Mouse (Mus musculus): ENCODE measurements around the gene Tmppe. TPM values are rescaled to one million over a fixed set of nuclear protein-coding genes. Genes with fewer than 3 reads are reported as not detected.
A peak's percentile ranks its signal among the peaks of the same experiment; 100 is the strongest.

The Tmppe gene
- polyA plus RNA-seq, 1 experiment: 4.3 TPM

DNA sequence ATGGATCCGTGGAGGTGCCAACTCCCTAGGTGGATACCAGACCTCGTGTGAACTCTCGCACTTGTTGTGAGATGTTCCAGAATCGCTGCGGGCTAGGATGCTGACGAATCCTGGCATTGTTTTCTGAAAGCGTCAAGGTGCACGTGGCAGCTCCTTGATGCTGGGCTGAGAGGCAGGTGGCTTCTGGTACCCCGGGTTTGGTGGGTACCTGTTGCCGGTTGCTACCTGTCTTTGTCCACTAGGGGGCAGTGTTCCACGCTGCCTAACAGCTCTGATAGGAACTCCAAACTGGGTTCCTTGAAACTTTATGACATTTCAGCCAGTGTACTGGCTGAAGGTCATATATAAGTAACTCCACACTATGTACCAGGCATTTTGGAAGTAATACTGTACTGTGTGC, 14.8 kb downstream of the Tmppe start:
- TF ChIP-seq POLR2A (IDR thresholded peaks at IDR 0.05; ENCODE audit: extremely low read depth, insufficient read depth, low read length) (no peak), CTCF (IDR thresholded peaks at IDR 0.05; ENCODE audit: extremely low read depth, insufficient read depth, low read length) (peak; percentile 79)
- Histone ChIP-seq H3K4me1 (ENCODE audit: control insufficient read depth, insufficient read depth, low read length) (no peaks in the 10 kb centered on the region), H3K4me3 (ENCODE audit: insufficient read depth, low read length) (no peak overlapping the region), H3K27ac (ENCODE audit: insufficient read depth, low read length) (no peak overlapping the region)

DNA sequence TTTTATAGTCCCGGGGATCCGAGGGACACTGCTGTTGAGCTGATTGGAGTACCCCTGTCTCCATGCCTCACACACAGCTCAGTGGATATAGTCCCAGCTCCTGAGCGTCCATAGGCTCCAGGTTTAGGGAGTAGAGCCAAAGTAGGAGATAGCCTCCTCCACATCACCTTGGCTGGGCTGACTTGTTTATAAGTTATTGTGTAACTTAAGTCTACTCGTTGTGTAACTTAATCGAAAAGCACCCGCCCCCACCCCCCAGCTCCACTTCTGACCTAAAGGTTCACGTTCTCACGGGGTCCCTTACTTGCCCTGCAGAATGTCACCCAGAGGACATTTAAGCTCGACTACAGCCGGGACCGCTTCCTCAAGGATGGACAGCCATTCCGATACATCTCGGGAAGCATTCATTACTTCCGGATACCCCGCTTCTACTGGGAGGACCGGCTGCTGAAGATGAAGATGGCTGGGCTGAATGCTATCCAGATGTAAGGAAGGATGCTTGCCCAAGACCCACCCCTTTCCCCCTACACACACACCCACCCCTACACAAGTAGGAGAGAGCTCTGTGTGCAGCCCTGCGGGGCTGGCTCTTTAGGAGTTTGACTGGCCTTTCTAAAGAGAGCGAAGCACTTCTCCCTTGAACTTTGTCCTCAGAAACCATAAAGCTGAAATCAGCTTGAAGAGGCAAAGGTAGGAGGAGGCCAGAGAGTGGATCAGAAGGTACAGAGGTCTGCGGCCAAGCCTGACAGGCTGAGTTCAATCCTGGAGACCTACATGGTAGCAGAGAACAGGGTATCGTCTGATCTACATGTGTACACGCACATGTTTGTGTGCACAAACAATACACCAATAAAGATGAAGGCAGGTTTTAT, 16.0 kb downstream of the Tmppe start:
- H3K4me1 ChIP-seq (ENCODE audit: control insufficient read depth, insufficient read depth, low read length): no peaks in the 10 kb centered on the region
- H3K4me3 ChIP-seq (ENCODE audit: insufficient read depth, low read length): no peak overlapping the region
- H3K27ac ChIP-seq (ENCODE audit: insufficient read depth, low read length): no peak overlapping the region
- TF ChIP-seq CTCF (IDR thresholded peaks at IDR 0.05; ENCODE audit: extremely low read depth, insufficient read depth, low read length): no peak
- no peak for TF ChIP-seq POLR2A (IDR thresholded peaks at IDR 0.05; ENCODE audit: extremely low read depth, insufficient read depth, low read length)

DNA sequence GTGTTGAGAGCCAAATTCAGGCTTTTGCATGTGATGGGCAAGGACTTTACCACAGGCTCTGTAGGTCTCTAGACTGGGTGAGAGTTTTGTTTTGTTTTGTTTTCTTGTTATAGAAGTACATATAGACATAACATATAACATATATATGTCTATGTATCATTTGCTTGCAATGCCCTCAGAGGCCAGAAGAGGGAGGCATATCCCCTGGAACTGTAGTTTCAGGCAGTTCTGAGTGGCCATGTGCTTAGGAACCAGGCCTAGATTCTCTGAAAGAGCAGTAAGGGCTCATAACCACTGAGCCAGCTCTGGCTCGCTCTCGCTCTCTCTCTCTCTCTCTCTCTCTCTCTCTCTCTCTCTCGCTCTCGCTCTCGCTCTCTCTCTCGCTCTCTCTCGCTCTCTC, 17.3 kb downstream of the Tmppe start:
- H3K4me1 ChIP-seq (ENCODE audit: control insufficient read depth, insufficient read depth, low read length): no peaks in the 10 kb centered on the region
- H3K4me3 ChIP-seq (ENCODE audit: insufficient read depth, low read length): no peak overlapping the region
- H3K27ac ChIP-seq (ENCODE audit: insufficient read depth, low read length): no peak overlapping the region
- TF ChIP-seq CTCF (IDR thresholded peaks at IDR 0.05; ENCODE audit: extremely low read depth, insufficient read depth, low read length): peak; percentile 44
- no peak for TF ChIP-seq POLR2A (IDR thresholded peaks at IDR 0.05; ENCODE audit: extremely low read depth, insufficient read depth, low read length)

DNA sequence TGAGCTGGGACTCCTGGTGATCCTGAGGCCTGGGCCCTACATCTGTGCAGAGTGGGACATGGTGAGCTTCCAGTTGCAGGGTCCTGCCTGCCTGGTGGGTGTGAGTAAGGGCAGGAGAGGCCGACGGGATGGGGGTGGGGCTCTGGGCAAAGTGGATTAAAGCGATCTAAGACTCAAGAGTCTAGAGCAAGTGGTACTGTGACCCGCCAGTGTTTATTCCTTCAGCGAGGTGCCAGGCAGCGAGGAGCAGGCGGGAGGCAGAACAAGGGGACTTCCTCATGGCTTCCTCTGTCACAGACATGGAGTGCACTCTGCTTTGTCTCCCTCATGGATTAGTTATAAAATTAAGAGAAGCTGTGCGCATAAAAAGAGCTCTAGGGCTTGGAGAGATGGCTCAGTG, 19.5 kb downstream of the Tmppe start:
- Histone ChIP-seq H3K4me1 (ENCODE audit: control insufficient read depth, insufficient read depth, low read length) (no peaks in the 10 kb centered on the region), H3K4me3 (ENCODE audit: insufficient read depth, low read length) (no peak overlapping the region), H3K27ac (ENCODE audit: insufficient read depth, low read length) (no peak overlapping the region)
- TF ChIP-seq CTCF (IDR thresholded peaks at IDR 0.05; ENCODE audit: extremely low read depth, insufficient read depth, low read length) (no peak), POLR2A (IDR thresholded peaks at IDR 0.05; ENCODE audit: extremely low read depth, insufficient read depth, low read length) (no peak)

DNA sequence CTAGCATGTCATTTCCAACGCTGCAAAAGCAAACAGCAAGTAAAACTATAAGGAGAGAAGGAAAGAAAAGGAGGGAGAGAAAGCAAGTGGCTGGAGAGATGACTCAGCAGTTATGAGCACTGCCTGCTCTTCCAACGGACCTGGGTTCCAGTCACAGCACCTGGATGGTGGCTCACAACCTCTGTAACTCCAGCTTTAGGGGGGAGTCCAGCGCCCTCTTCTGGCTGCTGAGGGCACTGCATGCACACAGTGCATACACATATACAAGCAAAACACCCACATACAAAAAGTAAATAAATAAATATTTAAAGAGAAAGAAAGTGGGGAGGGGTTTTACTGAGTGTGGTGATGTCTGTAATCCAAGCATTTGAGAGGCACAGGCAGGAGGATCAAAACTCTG, 20.1 kb downstream of the Tmppe start:
- TF ChIP-seq CTCF (IDR thresholded peaks at IDR 0.05; ENCODE audit: extremely low read depth, insufficient read depth, low read length): no peak
- no peak for TF ChIP-seq POLR2A (IDR thresholded peaks at IDR 0.05; ENCODE audit: extremely low read depth, insufficient read depth, low read length)
- no peak overlapping the region for H3K4me3 ChIP-seq (ENCODE audit: insufficient read depth, low read length)
- no peak overlapping the region for H3K27ac ChIP-seq (ENCODE audit: insufficient read depth, low read length)
- H3K4me1 ChIP-seq (ENCODE audit: control insufficient read depth, insufficient read depth, low read length): no peaks in the 10 kb centered on the region

DNA sequence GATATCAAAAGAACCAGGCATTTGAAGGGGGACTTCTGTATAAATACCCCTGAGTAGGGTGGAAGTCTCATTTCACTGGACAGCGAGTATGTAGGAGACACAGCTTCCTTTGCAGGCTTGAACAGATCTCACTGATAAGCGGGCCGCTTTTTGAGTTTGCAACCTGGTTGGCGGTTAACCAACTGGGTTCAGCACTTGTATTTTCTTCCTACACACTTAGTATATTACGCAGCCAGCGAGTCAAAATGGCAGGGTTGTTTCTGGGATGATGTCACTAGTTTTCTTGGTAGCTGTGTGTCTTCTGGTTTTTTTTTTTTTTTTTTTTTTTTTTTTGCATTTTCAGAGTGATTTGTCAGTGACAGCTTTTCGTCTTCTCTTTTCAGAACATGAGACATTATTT, 20.9 kb downstream of the Tmppe start:
- Histone ChIP-seq H3K4me1 (ENCODE audit: control insufficient read depth, insufficient read depth, low read length) (no peaks in the 10 kb centered on the region), H3K27ac (ENCODE audit: insufficient read depth, low read length) (no peak overlapping the region), H3K4me3 (ENCODE audit: insufficient read depth, low read length) (no peak overlapping the region)
- TF ChIP-seq POLR2A (IDR thresholded peaks at IDR 0.05; ENCODE audit: extremely low read depth, insufficient read depth, low read length) (no peak), CTCF (IDR thresholded peaks at IDR 0.05; ENCODE audit: extremely low read depth, insufficient read depth, low read length) (no peak)

DNA sequence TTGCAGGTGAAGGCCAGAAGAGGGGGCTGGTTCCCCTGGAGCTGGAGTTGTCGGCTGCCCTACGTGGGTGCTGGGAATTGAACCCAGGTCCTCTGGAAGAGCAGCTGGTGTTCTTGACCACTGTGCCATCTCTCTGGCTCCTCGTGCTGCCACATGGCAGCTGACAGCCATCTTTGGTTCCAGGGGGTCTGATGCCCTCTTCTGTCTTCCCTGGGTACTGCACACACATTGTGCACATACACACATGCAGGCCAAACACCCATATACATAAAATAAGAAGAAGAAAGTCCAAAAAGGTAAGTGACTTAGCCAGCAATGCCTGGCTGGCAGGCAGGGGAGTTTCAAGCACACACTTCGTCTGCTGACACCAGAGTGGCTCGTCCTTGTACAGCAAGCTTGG, 24.7 kb downstream of the Tmppe start:
- H3K4me1 ChIP-seq (ENCODE audit: control insufficient read depth, insufficient read depth, low read length): no peaks in the 10 kb centered on the region
- TF ChIP-seq POLR2A (IDR thresholded peaks at IDR 0.05; ENCODE audit: extremely low read depth, insufficient read depth, low read length) (no peak), CTCF (IDR thresholded peaks at IDR 0.05; ENCODE audit: extremely low read depth, insufficient read depth, low read length) (no peak)
- no peak overlapping the region for H3K4me3 ChIP-seq (ENCODE audit: insufficient read depth, low read length)
- H3K27ac ChIP-seq (ENCODE audit: insufficient read depth, low read length): no peak overlapping the region

DNA sequence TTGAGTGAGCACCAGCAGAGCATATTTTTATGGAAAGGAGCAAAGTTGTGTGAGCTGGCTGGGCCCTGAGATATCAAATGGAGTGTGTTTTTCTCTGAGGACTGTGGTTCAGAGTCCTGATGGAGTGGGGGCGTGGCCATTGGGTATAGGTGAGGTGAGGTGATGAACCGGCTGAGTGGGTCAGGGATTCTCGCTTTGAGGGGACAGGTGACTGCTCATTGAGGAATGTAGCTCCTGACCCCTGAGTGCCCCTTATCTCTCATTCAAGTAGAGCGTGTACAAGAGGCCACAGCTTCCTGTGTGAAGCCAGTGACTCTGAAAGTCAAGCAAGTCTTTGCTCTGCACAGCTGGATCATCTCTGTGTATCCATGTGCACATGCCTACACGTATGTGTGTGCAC, 25.3 kb downstream of the Tmppe start:
- TF ChIP-seq POLR2A (IDR thresholded peaks at IDR 0.05; ENCODE audit: extremely low read depth, insufficient read depth, low read length): no peak
- no peak for TF ChIP-seq CTCF (IDR thresholded peaks at IDR 0.05; ENCODE audit: extremely low read depth, insufficient read depth, low read length)
- no peaks in the 10 kb centered on the region for H3K4me1 ChIP-seq (ENCODE audit: control insufficient read depth, insufficient read depth, low read length)
- H3K27ac ChIP-seq (ENCODE audit: insufficient read depth, low read length): no peak overlapping the region
- H3K4me3 ChIP-seq (ENCODE audit: insufficient read depth, low read length): no peak overlapping the region

DNA sequence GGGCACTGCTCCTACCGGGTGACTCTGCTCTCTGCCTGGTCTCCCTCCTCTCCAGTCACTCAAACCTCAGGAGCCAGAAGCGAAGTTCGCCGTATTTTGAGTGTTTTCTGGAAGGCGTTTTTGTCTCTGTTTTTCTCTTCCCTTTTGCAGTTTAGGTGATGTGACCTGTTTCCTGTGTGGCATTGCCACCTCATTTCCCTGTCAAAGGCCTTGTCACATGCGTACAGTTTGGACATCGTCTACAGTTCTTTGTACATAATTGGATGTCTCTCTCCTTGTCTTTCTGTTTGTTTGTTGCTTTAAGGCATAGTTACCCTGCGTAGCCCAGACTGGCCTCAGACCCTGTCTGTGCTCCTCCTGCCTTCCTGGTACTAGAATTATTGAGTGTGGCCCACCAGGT, 26.5 kb downstream of the Tmppe start:
- no peak overlapping the region for H3K27ac ChIP-seq (ENCODE audit: insufficient read depth, low read length)
- no peak for TF ChIP-seq CTCF (IDR thresholded peaks at IDR 0.05; ENCODE audit: extremely low read depth, insufficient read depth, low read length)
- TF ChIP-seq POLR2A (IDR thresholded peaks at IDR 0.05; ENCODE audit: extremely low read depth, insufficient read depth, low read length): no peak
- H3K4me1 ChIP-seq (ENCODE audit: control insufficient read depth, insufficient read depth, low read length): no peaks in the 10 kb centered on the region

DNA sequence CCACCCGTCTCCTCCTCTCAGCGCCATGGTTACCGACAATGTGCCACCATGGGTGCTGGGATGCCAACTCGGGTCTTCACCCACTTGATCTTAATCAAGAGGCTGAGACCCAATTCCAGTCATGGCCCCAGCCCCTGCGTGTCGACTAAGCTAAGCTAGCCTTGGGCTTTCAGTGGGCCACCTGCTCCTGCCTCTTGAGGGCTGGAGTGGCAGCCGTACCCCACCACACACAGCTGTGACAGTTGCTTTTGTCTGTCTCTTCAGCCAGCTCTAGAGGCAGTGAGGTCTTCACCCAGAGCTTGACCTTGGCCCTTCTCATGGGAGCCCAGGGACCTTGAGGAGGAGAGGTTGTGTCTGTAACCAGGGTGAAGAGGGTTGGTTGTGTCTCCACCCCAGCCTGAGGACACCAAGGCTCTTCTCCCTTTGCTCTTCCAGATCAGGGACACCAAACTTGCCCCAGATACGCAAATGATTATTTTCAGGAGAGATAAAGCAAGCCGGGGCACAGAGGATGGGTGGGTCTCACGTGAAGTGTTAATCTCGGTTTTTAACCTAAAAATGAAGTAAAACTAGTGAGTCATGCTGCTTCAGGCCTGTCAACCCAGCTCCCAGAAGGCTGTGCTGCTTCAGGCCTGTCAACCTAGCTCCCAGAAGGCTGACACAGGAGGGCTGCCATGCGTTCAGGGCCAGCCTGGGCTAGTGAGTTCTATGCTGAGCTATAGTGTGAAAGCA, 27.4 kb downstream of the Tmppe start:
- H3K4me3 ChIP-seq (ENCODE audit: insufficient read depth, low read length): no peak overlapping the region
- TF ChIP-seq CTCF (IDR thresholded peaks at IDR 0.05; ENCODE audit: extremely low read depth, insufficient read depth, low read length) (no peak), POLR2A (IDR thresholded peaks at IDR 0.05; ENCODE audit: extremely low read depth, insufficient read depth, low read length) (no peak)
- no peaks in the 10 kb centered on the region for H3K4me1 ChIP-seq (ENCODE audit: control insufficient read depth, insufficient read depth, low read length)
- H3K27ac ChIP-seq (ENCODE audit: insufficient read depth, low read length): no peak overlapping the region

More for the DNA sequence above, 26.5 kb downstream of the Tmppe start:
- H3K4me3 ChIP-seq (ENCODE audit: insufficient read depth, low read length): no peak overlapping the region

All from cortical plate, adult 2 months (tissue).